Comparison of ENCODE assay signal across 28 mouse cellular contexts in the genomic region with DNA sequence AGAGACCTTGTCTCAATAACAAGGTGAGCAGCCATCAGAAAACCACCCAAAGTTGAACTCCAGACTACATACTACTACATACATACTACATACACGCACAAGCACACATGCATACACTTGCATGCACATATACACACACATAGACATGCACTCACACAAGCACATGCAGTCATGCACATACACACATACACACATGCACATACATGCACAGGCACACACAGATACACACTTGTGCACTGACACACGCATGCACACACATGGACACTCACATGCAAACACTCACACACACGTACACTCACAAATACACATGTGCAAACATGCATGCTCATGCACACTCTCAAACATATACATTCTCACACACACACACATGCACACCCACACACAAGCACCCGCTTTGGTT.
"Had no signal": no experiment of that assay in that cellular context is flagged by ENCODE, and none has a peak within 500 bp of the region (broad histone marks: within the 10 kb centered on the region; RNA-seq: fewer than 3 reads in every experiment).

No protein-coding gene starts in this region.

- H3K27ac ChIP-seq: embryonic facial prominence, embryonic 10.5 days; embryonic facial prominence, embryonic 12.5 days; embryonic facial prominence, embryonic 13.5 days; embryonic facial prominence, embryonic 15.5 days; forebrain, embryonic 10.5 days; forebrain, embryonic 12.5 days; forebrain, embryonic 13.5 days; forebrain, embryonic 15.5 days; gastrocnemius, adult 2 months; heart, adult 2 months had no signal

- ATAC-seq: forebrain, embryonic 13.5 days; forebrain, embryonic 14.5 days; forebrain, embryonic 15.5 days; forebrain, embryonic 16.5 days; forebrain, postnatal 0 days had no signal

- H3K4me3 ChIP-seq: embryonic facial prominence, embryonic 10.5 days; embryonic facial prominence, embryonic 12.5 days; embryonic facial prominence, embryonic 13.5 days; embryonic facial prominence, embryonic 15.5 days; erythroblast, embryonic 14.5 days; forebrain, embryonic 10.5 days; forebrain, embryonic 12.5 days; forebrain, embryonic 13.5 days; forebrain, embryonic 15.5 days; gastrocnemius, adult 2 months; heart, adult 2 months had no signal

- H3K9ac ChIP-seq: embryonic facial prominence, embryonic 12.5 days; embryonic facial prominence, embryonic 13.5 days; embryonic facial prominence, embryonic 15.5 days; forebrain, embryonic 12.5 days; forebrain, embryonic 13.5 days; forebrain, embryonic 15.5 days; forebrain, postnatal 0 days had no signal

- H3K27me3 ChIP-seq: embryonic facial prominence, embryonic 12.5 days; embryonic facial prominence, embryonic 13.5 days; embryonic facial prominence, embryonic 15.5 days; forebrain, embryonic 12.5 days; forebrain, embryonic 13.5 days; forebrain, embryonic 15.5 days had no signal

- H3K4me2 ChIP-seq: embryonic facial prominence, embryonic 12.5 days; embryonic facial prominence, embryonic 13.5 days; embryonic facial prominence, embryonic 15.5 days; forebrain, embryonic 12.5 days; forebrain, embryonic 13.5 days; forebrain, embryonic 15.5 days had no signal

- DNase-seq: cerebellum, adult 8-10 months; cerebellum, adult 9-10 months; cerebellum, adult 9-11 months; cerebellum, postnatal 10 days; cerebellum, postnatal 14 days; cerebellum, postnatal 25 days; cerebellum, postnatal 36 days; embryo, embryonic 11 days; forebrain, postnatal 0 days; gastrocnemius, adult 2 months; gastrocnemius, postnatal 10 days; gastrocnemius, postnatal 14 days; gastrocnemius, postnatal 25 days; gastrocnemius, postnatal 36 days; heart, adult 11 months; heart, adult 18-20 months; heart, adult 2 months had no signal

- H3K4me1 ChIP-seq: embryonic facial prominence, embryonic 12.5 days; embryonic facial prominence, embryonic 15.5 days; forebrain, embryonic 12.5 days had no signal

- H3K36me3 ChIP-seq: embryonic facial prominence, embryonic 10.5 days; embryonic facial prominence, embryonic 12.5 days; embryonic facial prominence, embryonic 13.5 days; embryonic facial prominence, embryonic 15.5 days; forebrain, embryonic 10.5 days; forebrain, embryonic 12.5 days; forebrain, embryonic 15.5 days had no signal

- H3K9me3 ChIP-seq: embryonic facial prominence, embryonic 10.5 days; embryonic facial prominence, embryonic 12.5 days; embryonic facial prominence, embryonic 13.5 days; embryonic facial prominence, embryonic 15.5 days; forebrain, embryonic 10.5 days; forebrain, embryonic 12.5 days; forebrain, embryonic 13.5 days; forebrain, embryonic 15.5 days had no signal
